ENCODE assay signal across 34 mouse cellular contexts in the genomic region with DNA sequence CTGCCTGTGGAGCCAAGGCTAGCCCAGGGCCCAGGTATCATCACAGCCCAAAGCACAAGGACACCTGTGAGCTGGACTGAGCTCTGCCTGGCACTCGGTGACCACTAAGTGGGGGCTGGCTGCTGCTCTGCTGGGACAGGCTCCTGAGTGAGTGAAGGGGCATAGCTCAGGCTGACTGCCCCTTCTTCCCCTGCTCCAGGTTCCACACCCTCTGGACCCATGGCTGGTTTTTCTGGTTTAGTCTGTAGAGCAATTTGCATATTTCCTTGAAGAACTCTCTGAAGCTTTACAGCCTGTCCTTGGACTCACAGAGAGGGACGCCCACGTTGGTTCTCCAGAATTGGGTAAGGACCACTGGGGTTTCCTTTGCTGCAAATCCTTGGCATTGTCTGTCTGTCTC. TPM values are rescaled to one million over a fixed set of nuclear protein-coding genes. Genes with fewer than 3 reads are reported as not detected.
DNase-seq lines count a peak whose midpoint lies in the region; ATAC-seq lines count a peak whose summit lies in the region.
"Had no signal": no experiment of that assay in that cellular context is flagged by ENCODE, and none has a peak within 500 bp of the region (broad histone marks: within the 10 kb centered on the region; RNA-seq: fewer than 3 reads in every experiment).

No protein-coding gene starts in this region.

- H3K27me3 ChIP-seq in intestine, embryonic 15.5 days (replicated peaks): no peaks in the 10 kb centered on the region
- no peaks in the 10 kb centered on the region for H3K27me3 ChIP-seq in lung, embryonic 16.5 days (ENCODE audit: control insufficient read depth, insufficient read depth, low read depth, low read length)
- no peaks in the 10 kb centered on the region for H3K27me3 ChIP-seq in stomach, embryonic 15.5 days (replicated peaks)
- H3K27me3 ChIP-seq: forebrain, embryonic 13.5 days; hindbrain, embryonic 12.5 days; limb, embryonic 13.5 days; liver, embryonic 12.5 days; midbrain, embryonic 13.5 days had no signal

- ATAC-seq in intestine, embryonic 15.5 days: peak; percentile 72
- ATAC-seq in lung, embryonic 16.5 days (ENCODE audit: low read depth): peak; percentile 73
- ATAC-seq in stomach, embryonic 15.5 days (ENCODE audit: insufficient read depth, low FRiP score, low read depth): no peak
- ATAC-seq: activated CD4-positive, CD25-positive, alpha-beta regulatory T cell, adult 4 months; forebrain, embryonic 13.5 days; hindbrain, postnatal 0 days; liver, embryonic 12.5 days; liver, postnatal 0 days; midbrain, embryonic 13.5 days had no signal

- peak; percentile 18 to 55 for DNase-seq in lung, adult 18-20 months
- DNase-seq in lung, postnatal 10 days: no peak
- no peak for DNase-seq in neural tube, embryonic 10.5 days (ENCODE audit: extremely low spot score, low spot score)
- DNase-seq in gastrocnemius, postnatal 14 days: no peak
- DNase-seq: adrenal gland, adult 8-10 months; B cell, adult 2 months; cerebellum, adult 8-10 months; cerebellum, postnatal 25 days; gastrocnemius, postnatal 25 days; heart, adult 11 months; heart, postnatal 36 days; kidney, adult 2 months; kidney, postnatal 36 days; liver, postnatal 0 days; thymus, adult 18-20 months; thymus, postnatal 25 days had no signal

- peak overlapping the region; percentile 76 for H3K27ac ChIP-seq in intestine, embryonic 15.5 days
- peak overlapping the region; percentile 55; the same call in 1 of the 2 replicates for H3K27ac ChIP-seq in lung, embryonic 16.5 days (ENCODE audit: low read length)
- H3K27ac ChIP-seq in stomach, embryonic 15.5 days: peak overlapping the region; percentile 23; the same call in 1 of the 2 replicates
- H3K27ac ChIP-seq: forebrain, embryonic 13.5 days; hindbrain, embryonic 12.5 days; hindbrain, postnatal 0 days; layer of hippocampus, adult 2 months; limb, embryonic 13.5 days; liver, embryonic 12.5 days; midbrain, embryonic 13.5 days had no signal

- 52% methylated on average over 3 of the region's 3 CpGs for WGBS in intestine, embryonic 15.5 days
- WGBS in lung, embryonic 16.5 days: 51% methylated on average over 3 of the region's 3 CpGs
- 47% methylated on average over 3 of the region's 3 CpGs for WGBS in stomach, embryonic 15.5 days

- H3K4me3 ChIP-seq in intestine, embryonic 15.5 days (replicated peaks): no peak overlapping the region
- no peak overlapping the region for H3K4me3 ChIP-seq in lung, embryonic 16.5 days (ENCODE audit: low read length)
- no peak overlapping the region for H3K4me3 ChIP-seq in stomach, embryonic 15.5 days (replicated peaks)
- H3K4me3 ChIP-seq: forebrain, embryonic 13.5 days; hindbrain, embryonic 12.5 days; layer of hippocampus, adult 2 months; limb, embryonic 13.5 days; liver, embryonic 12.5 days; megakaryocyte, embryonic 14.5 days; midbrain, embryonic 13.5 days had no signal

- H3K4me2 ChIP-seq in intestine, embryonic 15.5 days (replicated peaks): 0 out of 2 replicates have a peak overlapping the region, but pooled peaks have one; percentile 33
- no peak overlapping the region for H3K4me2 ChIP-seq in lung, embryonic 16.5 days (ENCODE audit: low read depth, low read length)
- no peak overlapping the region for H3K4me2 ChIP-seq in stomach, embryonic 15.5 days
- H3K4me2 ChIP-seq: forebrain, embryonic 13.5 days; heart, embryonic 11.5 days; hindbrain, embryonic 12.5 days; limb, embryonic 13.5 days; liver, embryonic 12.5 days; midbrain, embryonic 13.5 days had no signal

- no peaks in the 10 kb centered on the region for H3K36me3 ChIP-seq in intestine, embryonic 15.5 days
- no peaks in the 10 kb centered on the region for H3K36me3 ChIP-seq in lung, embryonic 16.5 days (ENCODE audit: control insufficient read depth, insufficient read depth, low read length)
- no peaks in the 10 kb centered on the region for H3K36me3 ChIP-seq in stomach, embryonic 15.5 days
- H3K36me3 ChIP-seq: hindbrain, embryonic 12.5 days; limb, embryonic 13.5 days; liver, embryonic 12.5 days; midbrain, embryonic 13.5 days had no signal

- H3K9me3 ChIP-seq in intestine, embryonic 15.5 days: no peaks in the 10 kb centered on the region
- no peaks in the 10 kb centered on the region for H3K9me3 ChIP-seq in lung, embryonic 16.5 days (ENCODE audit: control insufficient read depth, low read length)
- no peaks in the 10 kb centered on the region for H3K9me3 ChIP-seq in stomach, embryonic 15.5 days
- H3K9me3 ChIP-seq: forebrain, embryonic 13.5 days; limb, embryonic 13.5 days; liver, embryonic 12.5 days; midbrain, embryonic 13.5 days had no signal

- intact Hi-C loops in gastrocnemius, postnatal 14 days (cut with DNase I; ENCODE audit: low total_unique reads): no loop called here

- peaks cover 4% of the 10 kb centered on the region for H3K4me1 ChIP-seq in intestine, embryonic 15.5 days (replicated peaks)
- 0 out of 2 replicates have a peak, but pooled peaks cover 2% of the 10 kb centered on the region for H3K4me1 ChIP-seq in lung, embryonic 16.5 days (replicated peaks; ENCODE audit: control insufficient read depth, insufficient read depth, low read length)
- H3K4me1 ChIP-seq in stomach, embryonic 15.5 days: 0 out of 2 replicates have a peak, but pooled peaks cover 7% of the 10 kb centered on the region
- H3K4me1 ChIP-seq: hindbrain, embryonic 12.5 days; limb, embryonic 13.5 days; megakaryocyte, embryonic 14.5 days; midbrain, embryonic 13.5 days had no signal

- H3K9ac ChIP-seq in intestine, embryonic 15.5 days: no peak overlapping the region
- no peak overlapping the region for H3K9ac ChIP-seq in lung, embryonic 16.5 days (ENCODE audit: low read length)
- H3K9ac ChIP-seq in stomach, embryonic 15.5 days: no peak overlapping the region
- H3K9ac ChIP-seq: forebrain, embryonic 13.5 days; hindbrain, embryonic 12.5 days; limb, embryonic 13.5 days; liver, embryonic 12.5 days; liver, postnatal 0 days; midbrain, embryonic 13.5 days had no signal

RNA-seq across cellular contexts. Expression of gene Tmco4, which starts 10.7 kb away (rescaled TPM):
- polyA plus RNA-seq in intestine, embryonic 15.5 days (2015; fragmentation: Nextera tagmentation; extraction: Ambion mirVana): 14.1 and 14.3 TPM in 2 replicates
- 6.3 and 6.8 TPM in 2 replicates for polyA plus RNA-seq in lung, embryonic 16.5 days (2015; fragmentation: Nextera tagmentation; extraction: Ambion mirVana)
- 9.2 and 9.4 TPM in 2 replicates for polyA plus RNA-seq in stomach, embryonic 15.5 days (2015; fragmentation: Nextera tagmentation; extraction: Ambion mirVana)
- total RNA-seq in gastrocnemius, postnatal 14 days (2021): 1 to 10 TPM; 3.4 to 3.5 TPM

RNA-seq across cellular contexts. Expression of gene Rnf186, which starts 16.5 kb away (rescaled TPM):
- polyA plus RNA-seq in intestine, embryonic 15.5 days (2015; fragmentation: Nextera tagmentation; extraction: Ambion mirVana): 79.5 and 98.0 TPM in 2 replicates
- 4.0 and 5.9 TPM in 2 replicates for polyA plus RNA-seq in lung, embryonic 16.5 days (2015; fragmentation: Nextera tagmentation; extraction: Ambion mirVana)
- polyA plus RNA-seq in stomach, embryonic 15.5 days (2015; fragmentation: Nextera tagmentation; extraction: Ambion mirVana): 22.7 and 26.1 TPM in 2 replicates
- total RNA-seq in gastrocnemius, postnatal 14 days (2021): not detected
- total RNA-seq: adrenal gland, adult 8-10 months; gastrocnemius, postnatal 25 days; heart, postnatal 36 days; hindbrain, postnatal 0 days; layer of hippocampus, adult 2 months; layer of hippocampus, postnatal 14 days; left cerebral cortex, adult 8-10 months; left cerebral cortex, postnatal 36 days had no signal
- polyA plus RNA-seq: activated CD4-positive, CD25-positive, alpha-beta regulatory T cell, adult 4 months; embryonic facial prominence, embryonic 11.5 days; heart, embryonic 11.5 days; hindbrain, embryonic 12.5 days; hindbrain, postnatal 0 days; liver, embryonic 12.5 days; neural tube, embryonic 14.5 days had no signal

Comparison
In these comparisons a context has a peak if more than half of its experiments do, and no peak if none do; other contexts are left out.
1. DNase-seq: peak in lung, adult 18-20 months (2 of 2); none in lung, postnatal 10 days (single experiment), neural tube, embryonic 10.5 days (single experiment) and gastrocnemius, postnatal 14 days (single experiment).
2. H3K27ac ChIP-seq: peak in every context shown above with its lines; median percentile 76 in intestine, embryonic 15.5 days; 55 in lung, embryonic 16.5 days; 23 in stomach, embryonic 15.5 days.